Mouse (Mus musculus) c-Kit-positive CD71-positive TER-119-positive erythroid progenitor cells, embryonic 14.5 days (primary cell): ENCODE results near the gene Gjb4.

Experiments
- DNase-seq: peaks from one replicate; pipeline ENCODE4 v3.0.0-alpha.2; 2013; ENCODE audit warnings: low spot score

Gjb4 gene

DNA sequence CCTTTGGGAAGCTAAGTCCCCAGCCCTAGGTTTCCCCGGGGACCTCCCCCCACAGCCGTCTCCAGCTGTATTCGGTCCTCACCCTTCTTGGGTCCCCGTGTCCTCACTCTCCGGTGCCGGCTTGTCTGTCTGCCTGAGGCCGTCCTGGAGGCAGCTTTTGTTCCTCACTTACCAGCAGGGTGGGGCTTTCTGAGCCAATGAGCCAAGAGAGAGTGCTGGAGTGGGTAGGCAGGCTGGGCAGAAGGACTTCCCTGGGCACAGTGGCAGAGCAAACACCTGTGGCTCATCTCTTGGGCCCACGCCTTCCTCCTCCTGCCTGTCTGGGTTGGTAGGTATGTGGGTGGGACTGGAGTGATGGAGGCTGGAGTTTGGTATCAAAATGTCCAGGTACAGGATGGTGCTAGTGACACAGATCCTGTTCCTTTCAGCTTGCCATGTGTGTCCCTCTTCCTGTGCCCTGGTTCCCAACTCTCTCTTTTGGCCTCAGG is at the start of gene Gjb4:
Gene Gjb4 (minus strand): TSS at position 131 of the 488 bp plus-strand sequence.
- no peak for DNase-seq

DNA sequence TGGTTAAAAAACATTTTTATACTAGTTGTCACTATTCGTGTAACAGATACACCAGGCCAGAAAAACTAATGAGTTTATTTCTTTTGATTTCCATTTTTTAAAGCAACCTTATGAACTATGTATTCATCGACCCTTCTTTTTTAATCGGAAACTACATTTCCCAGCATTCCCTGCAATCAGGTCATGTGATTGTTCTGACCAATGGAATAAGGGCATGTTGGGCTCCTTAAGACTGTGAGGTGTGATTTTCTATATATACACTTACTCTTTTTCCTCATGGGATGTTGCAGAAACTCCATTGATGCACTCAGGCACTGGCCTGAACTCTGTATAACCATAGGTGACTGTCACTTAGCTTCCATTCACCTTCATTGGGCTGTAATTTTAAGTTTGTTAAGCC is 48.7 kb upstream of the Gjb4 start:
- no peak for DNase-seq

DNA sequence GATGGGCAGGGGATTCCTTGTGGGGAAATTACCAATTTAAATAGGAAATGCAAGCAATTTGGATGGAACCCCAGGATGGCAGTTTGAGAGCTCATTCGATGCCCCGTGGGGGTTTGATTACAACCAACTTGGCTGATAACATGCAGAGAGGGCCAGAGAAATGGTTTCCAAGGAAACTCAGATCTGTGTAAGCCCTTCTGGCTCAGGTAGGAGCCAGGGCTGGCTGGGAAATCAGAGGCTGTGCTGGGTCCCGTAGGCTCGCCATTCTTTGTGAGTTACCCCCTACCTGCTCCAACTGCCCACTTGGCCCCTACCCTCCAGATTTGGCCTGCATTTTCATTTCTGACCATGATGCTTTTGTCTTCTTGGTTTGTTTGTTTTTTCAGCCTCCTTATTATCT is 48.3 kb upstream of the Gjb4 start:
- DNase-seq: no peak

DNA sequence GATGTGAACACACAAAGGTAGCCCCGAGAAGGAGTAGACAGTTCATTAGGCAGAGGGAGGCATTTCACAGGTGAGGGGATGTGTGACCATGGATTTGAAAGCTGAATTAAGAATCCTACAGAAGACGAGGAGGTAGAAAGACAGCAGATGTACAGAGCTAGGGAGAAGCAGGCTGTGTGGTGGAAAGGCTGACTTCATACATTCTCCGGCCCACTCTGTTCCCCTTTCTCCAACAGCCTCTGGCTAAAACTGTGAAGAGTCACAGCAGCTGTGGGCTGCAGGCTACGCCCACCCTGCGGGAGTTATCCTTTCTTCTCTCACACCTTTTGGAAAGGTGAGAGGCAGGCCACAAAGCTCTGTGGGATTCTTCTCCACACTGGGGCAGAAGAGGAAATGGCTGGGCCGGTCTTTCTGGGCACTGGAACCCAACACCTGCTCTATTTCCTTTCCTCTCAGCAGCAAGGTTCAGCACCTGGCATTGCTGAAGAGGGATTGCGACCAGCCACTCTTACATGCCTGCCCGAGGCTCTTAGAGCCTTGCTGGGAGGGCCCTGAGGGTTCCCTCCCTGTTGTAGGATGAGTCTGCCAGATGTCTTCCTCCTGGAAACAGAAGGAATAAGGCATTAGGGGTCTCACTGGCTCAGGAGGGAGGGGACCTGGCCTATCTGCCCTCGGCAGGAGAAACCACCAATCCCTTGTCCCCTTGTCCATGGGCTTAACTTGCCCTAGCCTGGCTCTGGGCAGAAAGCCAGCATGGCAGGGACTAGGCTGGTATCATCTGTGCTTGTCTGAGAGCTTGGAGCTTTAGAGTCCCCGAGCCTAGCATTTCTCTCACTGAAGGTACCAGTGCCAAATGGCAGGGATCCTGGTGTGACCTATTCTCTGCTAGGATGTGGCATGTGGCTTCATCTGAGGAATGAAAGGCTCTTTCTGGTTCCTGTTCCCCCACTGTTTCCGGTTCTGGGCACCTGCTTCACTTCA is 46.6 kb upstream of the Gjb4 start:
- no peak for DNase-seq

DNA sequence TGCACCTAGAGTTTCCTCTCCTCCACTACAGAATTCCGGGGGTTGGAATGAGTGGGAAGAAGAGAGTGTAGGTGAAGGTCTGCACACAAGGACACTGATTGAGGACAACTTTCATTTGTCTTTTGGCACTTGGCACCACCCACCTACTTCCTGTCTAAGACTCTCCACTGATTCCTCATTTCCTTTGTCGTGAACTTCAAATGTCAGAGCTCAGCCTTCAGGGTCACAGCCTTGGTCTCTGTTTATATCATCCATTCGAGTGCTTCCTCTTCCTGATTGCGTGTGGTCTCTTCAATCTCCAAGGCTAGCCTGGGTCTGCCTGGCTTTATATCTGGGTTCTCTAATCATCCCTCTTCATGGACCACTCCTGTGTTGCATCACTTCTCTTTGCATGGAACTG is 41.7 kb upstream of the Gjb4 start:
- no peak for DNase-seq

DNA sequence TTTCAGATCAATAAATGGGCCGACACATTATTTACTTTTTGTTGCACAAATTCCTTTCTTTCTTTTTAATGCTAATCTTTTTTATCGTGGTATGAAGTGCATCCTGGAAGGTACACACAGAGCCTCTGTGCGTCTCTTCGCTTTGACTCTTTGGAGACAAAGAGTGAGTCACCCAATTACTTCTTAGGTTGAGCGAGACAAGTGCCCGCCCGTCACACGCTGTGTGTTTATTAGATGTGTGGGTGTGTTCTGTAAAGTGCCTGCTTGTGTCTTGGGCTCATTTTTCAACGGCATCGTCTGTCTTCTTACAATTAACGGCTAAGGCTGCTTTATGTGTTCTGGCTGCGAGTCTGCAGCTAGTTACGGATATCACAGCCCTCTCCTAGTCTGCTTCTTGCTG is 35.8 kb upstream of the Gjb4 start:
- no peak for DNase-seq

DNA sequence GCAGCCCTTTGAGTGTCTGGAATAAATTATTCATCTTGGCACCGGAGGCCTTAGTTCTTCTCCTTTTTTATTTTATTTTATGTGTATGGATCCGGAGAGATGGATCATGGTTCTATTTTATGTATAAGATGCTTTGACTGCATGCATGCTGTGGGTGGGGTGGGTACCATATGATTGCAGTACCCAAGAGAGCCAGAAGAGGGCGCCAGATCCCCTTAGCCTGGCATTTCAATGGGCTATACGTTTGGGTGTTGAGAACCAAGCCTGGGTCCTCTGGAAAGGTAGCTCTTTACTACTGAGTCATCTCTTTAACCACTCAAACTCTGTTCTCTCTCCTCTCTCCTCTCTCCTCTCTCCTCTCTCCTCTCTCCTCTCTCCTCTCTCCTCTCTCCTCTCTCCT is 23.5 kb upstream of the Gjb4 start:
- no peak for DNase-seq

DNA sequence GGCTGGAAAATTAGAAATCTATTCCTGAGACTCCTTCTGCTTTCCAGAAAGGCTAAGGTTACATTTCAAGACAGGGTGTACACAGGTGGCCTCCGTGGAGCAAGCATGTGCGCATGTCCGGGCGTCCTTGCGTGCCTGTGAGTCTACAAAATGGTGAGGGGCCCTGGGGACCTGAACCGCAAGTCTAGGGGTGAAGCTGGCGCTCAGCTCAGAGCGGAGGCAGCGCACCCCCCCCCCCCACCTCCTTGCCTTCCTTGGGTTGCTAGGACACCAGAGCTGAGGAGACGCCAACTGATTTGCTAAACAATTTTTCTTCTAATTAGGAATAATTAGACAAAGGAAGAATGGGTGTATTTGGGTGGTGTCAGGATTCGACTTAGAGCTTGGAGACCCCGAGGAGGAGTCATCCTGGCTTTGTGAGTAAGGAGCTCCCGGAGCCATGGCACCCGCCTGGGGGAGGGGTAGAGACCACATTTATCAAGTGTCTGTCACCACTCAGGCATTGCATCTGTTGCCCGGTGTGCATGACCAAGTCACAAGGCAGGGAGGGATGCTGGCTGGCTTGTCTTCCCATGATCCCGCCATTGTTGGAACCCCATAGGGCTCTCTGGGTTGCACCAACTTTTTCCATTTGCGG is 21.8 kb upstream of the Gjb4 start:
- DNase-seq: no peak

DNA sequence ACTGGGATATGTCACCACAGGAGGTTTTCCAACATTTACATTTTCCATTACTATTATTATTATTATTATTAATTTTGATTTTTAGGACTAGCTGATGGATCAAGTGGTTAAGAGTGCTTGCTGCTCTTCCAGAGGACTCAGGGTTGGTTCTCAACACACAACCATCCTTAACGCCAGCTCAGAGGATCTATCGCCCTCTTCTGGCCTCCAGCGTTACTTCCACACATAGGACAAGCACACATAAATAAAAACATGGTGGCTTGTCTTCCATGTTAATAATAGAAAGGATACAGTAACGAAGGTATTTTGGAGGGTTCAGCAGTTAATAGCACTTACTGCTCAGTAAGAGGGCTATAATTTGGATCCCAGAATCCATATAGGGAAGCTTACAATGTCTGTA is 20.8 kb upstream of the Gjb4 start:
- no peak for DNase-seq

DNA sequence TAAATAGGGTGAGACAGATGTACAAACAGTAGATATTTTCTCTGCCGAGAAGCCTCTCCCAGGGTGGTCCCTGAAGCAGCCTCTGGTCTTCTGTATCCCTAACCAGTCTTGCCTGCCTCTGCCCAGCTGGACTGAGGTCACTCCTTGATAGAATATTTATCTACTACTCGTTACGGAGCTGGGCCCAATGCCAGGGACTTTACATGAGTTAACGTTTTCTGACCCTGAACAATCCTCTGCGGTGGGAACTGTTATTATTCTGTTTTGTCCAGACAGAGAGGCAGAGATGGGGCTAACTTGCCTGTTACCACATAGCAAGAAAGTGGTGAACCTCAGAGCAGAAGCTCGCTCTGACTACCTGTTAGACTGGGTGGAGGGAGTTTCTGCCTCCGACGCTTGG is 19.6 kb upstream of the Gjb4 start:
- DNase-seq: no peak

DNA sequence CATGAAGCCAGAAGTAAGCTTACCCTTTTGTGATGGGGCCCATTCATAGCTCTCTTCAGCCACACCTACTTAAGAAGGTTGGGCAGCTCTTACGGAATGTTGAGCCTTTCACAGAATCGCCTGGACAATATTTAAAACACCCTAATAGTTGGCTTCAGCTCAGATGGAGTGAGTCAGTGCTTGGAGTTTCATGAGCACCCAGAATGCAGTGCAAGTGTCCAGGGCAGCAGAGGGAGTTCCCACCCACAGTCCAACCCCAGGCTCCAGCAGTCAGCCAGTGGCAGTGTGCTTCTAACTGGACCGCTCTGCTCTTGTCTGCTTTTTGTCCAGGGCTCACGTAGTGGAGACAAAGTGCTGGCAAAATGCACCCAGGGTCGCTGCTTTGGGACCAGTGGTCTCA is 17.7 kb upstream of the Gjb4 start:
- no peak for DNase-seq

DNA sequence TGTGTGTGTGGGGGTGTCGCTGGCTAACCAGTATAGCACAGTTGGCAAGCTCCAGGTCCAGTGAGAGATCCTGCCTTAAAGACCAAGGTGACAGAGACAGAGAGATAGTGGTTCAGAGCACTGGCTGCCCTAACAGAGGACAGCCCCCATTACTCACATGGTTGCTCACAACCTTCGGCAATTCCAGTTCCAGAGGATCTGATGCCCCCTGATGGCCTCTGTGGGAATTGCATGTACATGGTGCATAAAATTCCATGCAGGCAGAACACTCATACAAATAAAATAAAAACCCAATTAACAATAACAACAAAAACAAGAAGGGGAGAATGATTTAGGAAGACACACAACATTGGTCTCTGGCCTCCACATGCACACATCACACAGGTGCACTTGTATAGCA is 16.6 kb upstream of the Gjb4 start:
- no peak for DNase-seq

DNA sequence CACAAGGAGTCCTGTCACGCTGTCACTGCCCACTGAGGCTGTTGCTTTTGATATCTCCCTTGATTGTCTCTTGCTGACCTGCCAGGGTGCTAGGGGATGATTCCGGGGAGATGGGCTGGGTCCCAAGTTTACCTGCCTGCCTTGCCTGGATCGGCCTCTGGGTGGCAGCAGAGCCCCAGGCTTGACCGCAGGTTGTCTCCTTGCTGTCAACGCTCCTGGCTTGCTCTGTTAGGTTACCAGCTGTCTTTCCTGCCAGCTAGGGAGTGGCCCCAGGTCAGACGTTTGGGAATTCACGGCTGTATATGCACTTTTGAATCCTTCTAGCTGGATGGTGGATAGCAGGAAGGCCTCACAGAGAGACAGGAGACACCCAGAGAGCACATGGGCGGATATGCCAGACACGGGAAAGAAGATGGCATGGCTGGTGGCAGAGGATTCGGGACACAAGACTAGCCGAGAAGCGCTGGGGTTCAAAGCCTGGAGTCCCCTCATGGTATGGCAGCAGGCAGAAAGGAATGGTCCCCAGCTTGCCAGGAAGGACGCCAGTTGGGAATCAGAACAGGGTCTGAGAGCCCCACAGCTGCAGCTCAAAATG is 14.6 kb upstream of the Gjb4 start:
- DNase-seq: no peak

DNA sequence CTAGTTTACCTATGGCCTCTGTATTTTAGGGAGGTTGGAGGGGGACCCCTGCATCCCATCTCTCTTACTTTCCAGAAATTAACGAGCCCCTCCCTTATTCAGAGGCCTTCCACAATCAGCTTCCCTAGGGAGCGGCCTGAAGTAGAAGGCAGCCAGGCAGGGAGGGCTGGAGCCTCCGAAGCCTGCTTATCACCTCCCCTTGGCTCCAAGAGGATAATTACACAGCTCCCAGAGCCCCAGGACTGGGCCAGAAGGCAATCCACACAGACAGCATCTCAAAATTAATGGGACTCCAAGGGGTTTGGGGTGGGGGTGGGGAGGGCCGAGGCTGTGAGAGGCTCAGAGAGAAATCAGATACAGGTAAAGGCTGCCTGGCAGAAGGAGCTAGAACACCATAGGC is 12.0 kb upstream of the Gjb4 start:
- no peak for DNase-seq

DNA sequence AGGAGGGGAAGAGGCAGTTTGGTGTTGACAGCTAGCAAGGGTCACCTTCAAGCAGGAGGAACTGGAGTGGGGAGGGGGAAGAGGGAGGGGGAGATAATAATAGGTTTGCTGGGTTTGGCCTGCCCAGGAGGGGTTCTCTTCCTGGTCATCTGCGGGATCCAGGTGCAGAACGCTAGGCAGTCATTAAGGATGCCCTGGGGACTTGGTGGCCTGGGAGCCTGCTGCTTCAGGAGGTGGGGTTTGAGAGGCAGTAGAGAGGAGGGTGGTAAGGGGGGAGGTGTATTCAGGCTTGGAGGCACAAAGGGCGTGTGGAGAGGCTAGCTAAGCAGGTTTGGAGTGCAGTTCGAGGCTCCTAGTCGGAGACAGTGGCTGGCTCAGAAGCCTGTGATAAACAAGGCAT is 11.6 kb upstream of the Gjb4 start:
- DNase-seq: no peak

DNA sequence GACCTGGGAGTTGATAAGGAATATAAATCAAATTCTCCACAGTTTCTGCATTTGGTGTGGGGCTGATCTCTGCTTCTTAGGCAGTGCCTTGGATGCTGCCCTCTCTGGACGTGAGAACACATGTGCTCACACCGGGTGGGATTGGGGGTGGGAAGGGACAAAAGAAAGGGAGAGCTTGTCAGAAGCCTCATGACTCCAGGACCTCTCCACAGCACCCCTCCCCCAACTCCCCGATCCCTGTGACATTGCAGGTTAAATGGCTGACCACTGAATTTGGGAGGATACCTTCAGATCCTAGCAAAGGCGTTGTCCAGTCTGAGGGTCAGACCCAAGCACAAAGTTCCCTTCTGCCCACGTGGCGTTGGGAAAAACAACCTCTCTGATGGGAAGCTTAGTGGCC is 10.6 kb upstream of the Gjb4 start:
- DNase-seq: no peak

DNA sequence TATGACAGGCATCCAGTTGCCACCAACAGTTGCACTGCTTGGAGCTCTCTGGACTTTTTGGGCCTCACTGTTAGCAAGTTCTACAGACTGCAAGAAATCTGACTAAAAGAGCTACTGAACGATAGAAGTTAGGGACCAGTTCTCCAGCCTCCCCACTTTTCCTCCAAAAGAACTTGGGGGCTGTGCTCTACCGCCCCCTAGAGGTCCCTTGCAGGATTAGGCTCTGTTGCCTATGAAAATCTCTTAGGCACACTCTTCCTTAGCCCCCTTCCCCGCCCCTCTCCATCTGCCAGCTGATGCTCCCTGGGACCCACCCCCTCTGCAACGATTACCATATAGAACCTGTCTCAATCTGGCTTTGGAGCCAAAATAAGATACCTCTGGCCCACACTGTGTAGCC is 9.4 kb upstream of the Gjb4 start:
- no peak for DNase-seq

DNA sequence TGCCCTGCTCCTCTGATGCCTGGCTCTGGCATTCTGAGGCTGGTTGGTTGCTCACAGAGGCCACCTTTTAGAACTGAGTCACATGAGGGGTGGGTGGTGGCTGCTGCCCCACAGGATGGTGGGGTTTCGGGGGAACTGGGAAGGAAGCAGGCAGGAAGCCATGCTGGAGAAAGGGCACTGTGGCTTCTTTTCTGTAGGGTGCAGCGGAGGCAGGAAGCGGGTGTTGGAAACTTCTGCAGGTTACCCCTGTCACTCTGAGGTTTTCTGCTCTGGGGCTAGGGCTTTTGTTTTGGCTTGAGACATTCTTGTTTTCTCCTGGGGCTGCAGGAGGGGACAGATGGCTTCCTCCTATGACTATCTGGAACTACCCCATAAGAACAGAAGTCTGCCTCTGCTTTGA is 8.6 kb upstream of the Gjb4 start:
- DNase-seq: no peak

DNA sequence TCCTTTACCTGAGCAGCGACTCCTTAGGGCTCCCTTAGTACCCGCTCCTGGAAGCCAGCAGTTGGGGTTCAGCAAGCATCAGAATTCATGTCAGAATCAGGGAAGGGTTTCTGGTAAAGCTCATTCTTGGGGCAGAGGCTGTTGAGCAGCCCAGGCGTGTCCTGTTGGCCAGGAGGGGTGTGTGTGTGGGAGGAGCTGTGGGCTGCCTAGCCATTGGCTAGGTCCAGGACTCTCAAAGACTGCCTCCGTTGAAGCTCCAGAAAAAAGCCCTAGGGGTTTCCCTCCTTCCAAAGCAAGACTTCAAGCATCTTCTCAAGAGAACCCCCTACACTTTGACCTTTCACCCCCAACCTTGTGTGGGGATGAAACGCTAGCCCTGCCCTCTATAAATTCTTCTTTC is 4.1 kb upstream of the Gjb4 start, which contains the start of gene Gjb5:
Gene Gjb5 (minus strand): TSS at position 164 of the 400 bp plus-strand sequence.
- DNase-seq: no peak

DNA sequence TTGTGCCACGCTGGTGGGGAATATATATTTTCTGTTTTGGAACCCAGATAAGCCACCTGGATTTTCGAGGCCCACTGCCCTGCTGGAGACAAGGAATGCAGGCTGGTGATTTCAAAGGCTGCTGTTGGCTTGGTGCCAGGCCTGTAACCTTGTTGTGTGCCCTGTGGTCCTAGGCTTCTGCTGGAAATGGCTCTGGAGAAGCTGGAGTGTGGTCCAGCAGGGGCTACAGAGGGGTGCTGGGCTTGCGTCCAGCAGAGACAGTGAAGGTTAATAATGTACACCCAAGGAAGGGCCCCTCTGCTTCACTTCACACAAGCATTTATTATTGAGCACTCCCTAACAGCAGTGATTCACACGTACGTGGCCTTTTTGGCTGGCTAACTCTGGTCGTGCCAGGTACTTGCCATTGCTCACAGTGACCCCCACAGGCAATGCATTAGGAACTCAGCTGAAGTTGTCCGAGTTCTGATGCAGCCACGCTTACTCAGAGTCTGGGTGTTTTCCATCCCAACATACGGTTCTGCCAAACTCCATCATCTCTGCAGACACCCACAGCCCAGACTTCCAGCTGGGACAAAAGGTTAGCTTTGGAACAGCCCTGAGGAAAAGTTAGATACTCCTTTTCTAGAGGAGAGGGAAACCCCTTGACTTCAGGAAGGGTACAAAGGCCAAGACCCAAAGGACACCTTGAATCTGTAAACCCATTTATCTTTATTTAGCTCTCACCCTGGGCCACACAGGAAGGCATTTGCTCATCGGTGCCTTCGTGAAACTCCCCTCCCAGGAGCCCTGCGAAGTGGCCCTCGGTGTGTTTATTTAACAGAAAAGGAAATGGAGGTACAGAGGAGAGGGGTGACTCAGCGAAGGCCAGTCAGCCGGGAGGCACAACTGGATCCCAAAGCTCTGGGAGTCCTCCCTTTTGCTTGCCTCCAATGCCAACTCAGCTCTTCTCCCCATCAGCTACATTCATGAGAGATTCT is 915 bp upstream of the Gjb4 start:
- DNase-seq: no peak

DNA sequence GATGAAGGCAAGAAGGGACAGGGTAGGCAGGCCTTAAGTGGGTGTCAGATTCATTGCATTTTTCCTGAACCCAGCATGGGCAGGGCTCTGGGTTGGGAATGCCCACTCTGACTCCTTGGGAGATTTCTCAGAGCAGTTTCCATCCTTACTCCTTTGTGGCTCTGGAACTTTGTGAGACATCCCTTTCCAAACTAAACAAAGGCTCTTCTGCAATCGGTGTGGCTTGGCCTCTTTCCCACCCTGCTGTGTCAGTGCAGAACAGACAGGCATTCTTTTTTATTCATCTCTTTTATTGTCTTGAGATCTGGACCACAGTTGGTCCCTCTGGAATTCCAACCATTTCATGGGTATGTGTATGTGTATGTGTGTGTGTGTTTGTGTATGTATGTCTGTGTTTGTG is 1.3 kb downstream of the Gjb4 start:
- no peak for DNase-seq
